Mouse (Mus musculus): ENCODE measurements around the gene Ndufs6.

Ndufs6 gene

GRCm38 (mm10) chr13:73305398-73306084 is 22.8 kb downstream of the Ndufs6 start:
- WGBS = 63% methylated on average over 8 of the region's 8 CpGs

GRCm38 (mm10) chr13:73304729-73305128 is 23.6 kb downstream of the Ndufs6 start:
- 89% methylated on average over 6 of the region's 6 CpGs for WGBS

- 68% methylated on average over 5 of the region's 5 CpGs for WGBS
Observed at GRCm38 (mm10) chr13:73299322-73299721, 29.0 kb downstream of the Ndufs6 start.

- 84% methylated on average over 4 of the region's 4 CpGs for WGBS
Observed at GRCm38 (mm10) chr13:73298717-73299116, 29.6 kb downstream of the Ndufs6 start.

GRCm38 (mm10) chr13:73291102-73291501 is 37.2 kb downstream of the Ndufs6 start:
- 59% methylated on average over 2 of the region's 2 CpGs for WGBS

GRCm38 (mm10) chr13:73290206-73290605 is 38.1 kb downstream of the Ndufs6 start:
- 92% methylated on average over 6 of the region's 6 CpGs for WGBS

- 78% methylated on average over 1 of the region's 1 CpGs for WGBS
Observed at GRCm38 (mm10) chr13:73283534-73283933, 44.8 kb downstream of the Ndufs6 start.

- whole genome bisulfite sequencing = 94% methylated on average over 2 of the region's 2 CpGs
Observed at GRCm38 (mm10) chr13:73282407-73282806, 45.9 kb downstream of the Ndufs6 start.

GRCm38 (mm10) chr13:73279196-73279595 is 49.1 kb downstream of the Ndufs6 start:
- 75% methylated on average over 1 of the region's 1 CpGs for WGBS

- 70% methylated on average over 1 of the region's 1 CpGs for WGBS
Observed at GRCm38 (mm10) chr13:73277797-73278196, 50.5 kb downstream of the Ndufs6 start.

GRCm38 (mm10) chr13:73277361-73277760 is 51.0 kb downstream of the Ndufs6 start:
- WGBS = 88% methylated on average over 6 of the region's 6 CpGs

- WGBS = 27% methylated on average over 1 of the region's 1 CpGs
Observed at GRCm38 (mm10) chr13:73273536-73273935, 54.8 kb downstream of the Ndufs6 start.

- 2% methylated on average over 53 of the region's 53 CpGs for WGBS
Observed at GRCm38 (mm10) chr13:73271336-73272242, 56.8 kb downstream of the Ndufs6 start.

- 8% methylated on average over 22 of the region's 22 CpGs for WGBS
Observed at GRCm38 (mm10) chr13:73270451-73271081, 57.8 kb downstream of the Ndufs6 start.

- 16% methylated on average over 3 of the region's 3 CpGs for WGBS
Observed at GRCm38 (mm10) chr13:73269891-73270290, 58.5 kb downstream of the Ndufs6 start.

Measured in cerebral cortex, adult 2 months (tissue).